Mouse (Mus musculus) skeletal muscle tissue, adult 2 months (tissue): ENCODE measurements at regions not wholly inside any gene's neighbourhood (a gene's known extent, or its start where the extent isn't known, plus 50 kb on each side); places are given as distances from the start of the nearest gene placed in this dataset.

Experiments
- DNase-seq: peaks from one replicate; pipeline ENCODE4 v3.0.0-alpha.2; 2012; ENCODE audit warnings: low read depth, low spot score

GRCm38 (mm10) chr12:106585626-106586025 is 575.6 kb downstream of the Vrk1 start:
- no peak for DNase-seq

GRCm38 (mm10) chr12:106592686-106593085 is 582.7 kb downstream of the Vrk1 start:
- no peak for DNase-seq

- DNase-seq: no peak
Measured at GRCm38 (mm10) chr12:106597636-106598035, 587.6 kb downstream of the Vrk1 start.

- DNase-seq: no peak
Measured at GRCm38 (mm10) chr12:106607240-106607639, 597.2 kb downstream of the Vrk1 start.

- DNase-seq: no peak
Measured at GRCm38 (mm10) chr12:106607655-106608337, 597.8 kb downstream of the Vrk1 start.

GRCm38 (mm10) chr12:106618684-106619083 is 608.7 kb downstream of the Vrk1 start:
- no peak for DNase-seq

DNA sequence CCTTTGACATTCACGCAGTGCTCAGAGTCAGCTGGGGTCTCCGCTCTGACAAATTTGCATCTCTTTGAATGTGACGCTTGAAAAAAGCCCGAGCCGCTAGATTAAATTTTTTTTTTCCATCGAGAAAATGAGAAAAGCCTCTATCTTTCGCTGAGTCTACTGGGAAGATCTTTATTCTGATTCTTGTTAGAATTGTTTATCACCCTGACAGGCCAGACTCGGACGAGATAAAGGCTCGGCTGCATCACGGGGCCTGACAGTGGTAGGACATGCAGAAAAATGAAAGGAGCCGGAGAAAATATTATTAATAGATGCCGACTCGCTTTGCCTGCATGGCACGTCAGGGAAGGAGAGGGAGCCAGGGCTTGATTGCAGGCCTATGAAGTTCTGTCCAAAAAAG is 616.8 kb downstream of the Vrk1 start:
- no peak for DNase-seq

DNA sequence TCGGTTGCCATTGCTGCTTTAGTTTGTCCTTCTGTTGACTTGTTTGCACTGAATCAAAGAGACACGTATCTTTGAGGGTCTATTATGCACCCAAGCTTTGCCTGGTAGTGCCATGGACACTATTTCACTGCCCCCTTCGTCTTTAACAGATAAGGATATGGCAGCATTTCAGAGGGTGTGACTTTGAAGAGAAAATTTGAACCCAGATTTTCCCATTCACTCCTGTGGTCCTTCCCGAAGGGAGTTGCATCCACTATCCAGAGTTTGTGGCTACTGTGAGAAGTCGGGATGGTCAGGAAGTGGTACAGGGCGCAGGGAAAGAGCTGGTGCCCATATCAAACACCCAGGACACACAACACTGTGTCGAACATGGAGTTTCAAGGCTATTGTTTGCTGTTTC is 622.5 kb downstream of the Vrk1 start:
- DNase-seq: no peak

DNA sequence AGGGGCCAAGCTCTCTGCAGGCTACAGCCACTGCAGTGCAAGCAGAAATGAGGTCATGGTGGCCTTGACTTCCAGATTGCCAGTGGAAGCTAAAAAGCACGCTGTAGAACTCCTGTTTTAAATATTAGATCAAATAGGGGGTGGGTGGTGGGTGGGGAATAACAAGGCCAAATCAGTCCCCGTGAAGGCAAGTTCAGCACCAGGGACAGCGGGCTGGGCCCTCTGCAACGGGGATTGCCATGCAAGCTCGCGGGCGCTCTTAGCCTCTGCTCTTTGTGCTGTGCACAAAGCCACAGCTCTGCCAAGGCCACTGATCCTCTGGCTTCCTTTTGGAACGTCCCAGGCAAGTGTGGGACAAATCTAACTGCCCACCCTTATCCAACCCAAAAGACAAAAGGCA is 623.1 kb downstream of the Vrk1 start:
- DNase-seq: no peak

DNA sequence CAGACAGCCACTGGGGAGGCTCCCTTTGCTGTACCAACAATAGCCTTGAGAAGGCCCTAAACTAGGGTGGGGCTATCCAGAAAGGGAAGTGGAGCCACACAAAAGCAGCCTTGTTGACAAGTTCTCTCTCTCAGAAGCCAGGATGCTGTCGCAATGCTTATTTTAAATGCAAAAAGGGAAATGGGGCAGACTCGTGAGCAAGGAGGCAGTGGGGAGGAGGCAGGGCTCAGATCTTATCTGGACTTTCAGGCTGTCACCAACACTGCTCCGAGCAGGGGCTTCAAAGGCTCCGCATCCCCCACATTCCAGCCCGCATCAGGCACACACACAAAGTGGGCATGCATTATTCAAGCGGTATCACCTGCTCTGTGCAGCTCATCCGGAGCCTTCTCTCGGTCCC is 648.3 kb downstream of the Vrk1 start:
- DNase-seq: peak; percentile 9

- DNase-seq: no peak
Measured at GRCm38 (mm10) chr12:106673232-106673766, 663.3 kb downstream of the Vrk1 start.

GRCm38 (mm10) chr12:106674741-106675140 is 664.7 kb downstream of the Vrk1 start:
- DNase-seq: no peak

DNA sequence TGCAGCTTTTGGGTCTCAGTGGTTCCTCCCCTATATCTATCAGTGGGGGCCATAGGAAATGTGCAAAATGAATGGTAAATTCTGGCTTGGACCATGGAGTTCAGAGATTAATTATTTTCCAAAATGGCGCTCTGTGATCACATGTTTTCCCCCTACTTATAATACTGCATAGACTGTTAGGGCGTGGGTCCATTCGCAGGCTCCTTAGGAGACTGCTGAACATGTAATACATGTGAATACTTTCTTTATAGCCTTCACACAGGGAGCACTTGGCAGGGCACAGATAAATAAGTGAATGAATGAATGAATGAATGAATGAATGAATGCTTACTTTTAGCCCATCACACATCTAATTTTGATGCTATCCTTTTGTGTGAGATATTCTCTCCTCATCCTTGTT is 666.1 kb downstream of the Vrk1 start:
- DNase-seq: no peak

GRCm38 (mm10) chr12:106676566-106676965 is 666.5 kb downstream of the Vrk1 start:
- DNase-seq: no peak

DNA sequence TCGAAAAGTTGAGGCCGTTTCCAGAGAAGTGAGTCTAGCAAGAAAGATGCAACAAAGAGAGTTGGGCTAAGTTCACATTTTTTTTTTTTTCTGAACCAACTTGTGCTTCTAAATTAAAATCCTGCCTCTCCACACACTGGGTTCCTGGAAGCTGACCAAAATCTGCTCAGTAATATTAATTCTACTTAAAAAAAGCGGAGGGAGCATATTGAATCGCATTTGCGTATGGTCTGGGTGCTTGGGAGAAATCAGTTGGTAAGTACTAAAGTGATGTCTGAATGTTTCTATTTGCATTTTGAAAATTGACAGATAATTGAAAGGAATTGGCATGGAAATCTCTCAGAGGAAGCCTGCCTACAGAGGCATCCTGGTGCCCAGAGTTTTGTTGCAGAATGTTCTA is 676.0 kb downstream of the Vrk1 start:
- no peak for DNase-seq

DNA sequence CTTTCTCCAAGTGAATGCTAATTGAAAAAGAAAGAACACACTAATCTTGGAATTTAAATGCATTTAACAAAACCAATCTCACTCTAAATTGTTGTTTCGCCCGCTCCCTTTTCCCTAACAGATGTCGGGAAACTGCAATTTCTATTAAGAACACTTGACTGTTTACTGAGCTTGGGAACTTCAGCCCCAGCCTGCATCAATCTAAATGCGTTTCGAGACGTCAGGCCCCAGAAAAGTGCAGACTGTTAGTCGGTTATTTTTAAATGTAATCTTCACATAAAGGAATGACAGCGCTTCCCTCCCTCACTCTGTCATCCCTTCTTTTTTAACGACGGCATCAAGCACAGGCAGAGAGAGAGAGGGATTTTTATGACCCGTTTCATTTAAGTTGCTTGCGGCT is 677.7 kb downstream of the Vrk1 start:
- DNase-seq: no peak

GRCm38 (mm10) chr12:106688156-106688740 is 678.2 kb downstream of the Vrk1 start:
- DNase-seq: no peak

- no peak for DNase-seq
Measured at GRCm38 (mm10) chr12:106702958-106703357, 692.9 kb downstream of the Vrk1 start.

DNA sequence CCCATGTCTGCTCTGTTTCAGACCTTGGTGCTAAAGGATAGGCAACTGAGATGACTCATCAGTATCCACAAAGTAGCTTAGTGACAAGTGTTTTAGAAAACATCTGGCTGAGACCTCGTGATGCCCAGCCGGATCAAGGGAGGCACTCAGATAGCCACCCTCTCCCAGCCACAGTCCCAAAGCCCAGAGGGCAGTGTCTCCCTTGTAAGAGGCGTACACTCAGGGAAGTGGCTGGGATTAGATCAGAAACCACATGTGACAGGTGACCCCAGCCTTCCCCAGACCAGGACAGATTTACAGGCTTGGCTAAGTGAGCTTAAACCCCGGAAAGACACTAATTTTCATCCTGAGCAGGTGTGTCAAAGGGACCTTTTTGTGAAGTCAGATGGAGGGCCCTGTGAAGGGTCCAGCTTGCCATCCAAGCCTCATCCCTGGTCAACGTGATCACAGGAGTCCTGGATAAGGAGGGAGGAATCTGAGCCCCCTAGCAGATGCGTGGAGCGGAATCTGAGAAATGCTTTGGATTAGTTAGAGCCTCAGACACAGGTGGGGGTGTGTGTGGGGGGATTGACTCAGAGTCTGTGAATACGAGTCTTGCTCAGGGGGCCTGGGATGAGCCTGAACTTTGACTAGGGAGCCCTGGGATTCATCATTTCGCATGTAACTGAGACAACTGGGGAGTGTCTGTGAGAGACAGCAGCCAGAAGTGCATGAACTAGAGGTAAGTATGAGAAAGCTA is 711.4 kb downstream of the Vrk1 start:
- no peak for DNase-seq

DNA sequence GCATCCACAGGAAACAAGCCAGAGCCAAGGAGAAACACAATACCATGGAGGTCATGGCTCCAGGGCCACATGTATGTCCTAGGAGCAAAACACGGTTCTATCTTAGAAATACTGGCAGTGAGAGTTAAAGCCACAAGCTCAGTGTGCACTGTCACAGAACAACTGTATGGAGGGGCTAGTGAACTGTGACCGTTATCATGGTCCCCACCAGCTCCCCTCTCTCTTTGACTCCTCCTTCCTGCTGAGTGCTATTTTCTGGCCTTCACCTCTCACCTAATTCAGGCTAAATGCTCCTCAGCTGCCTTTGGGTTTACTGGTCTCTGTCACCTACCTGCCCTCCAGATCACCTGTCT is 712.0 kb downstream of the Vrk1 start:
- no peak for DNase-seq

DNA sequence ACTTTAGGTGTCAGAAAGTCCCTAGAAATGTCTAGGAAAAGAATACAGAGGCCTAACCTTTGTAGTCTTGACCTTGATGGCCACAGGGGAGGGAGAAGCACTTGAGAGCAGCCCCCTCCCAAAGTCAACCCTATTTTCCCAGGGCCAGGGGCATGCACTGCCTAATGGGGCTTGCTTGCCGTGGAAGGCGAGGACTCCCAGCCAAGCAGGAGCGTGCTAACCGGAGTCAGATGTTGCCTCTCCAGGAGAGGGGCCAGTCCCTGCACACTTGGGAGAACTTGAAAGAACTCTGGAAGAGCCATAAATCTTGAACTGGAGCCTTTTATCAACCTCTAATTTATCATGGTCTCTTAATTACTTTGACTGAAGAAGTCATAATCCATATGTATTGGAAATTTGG is 712.7 kb downstream of the Vrk1 start:
- DNase-seq: no peak

- DNase-seq: no peak
Measured at GRCm38 (mm10) chr12:106726920-106727319, 716.9 kb downstream of the Vrk1 start.

GRCm38 (mm10) chr12:106727486-106727885 is 717.5 kb downstream of the Vrk1 start:
- DNase-seq: no peak
